Mouse (Mus musculus) heart, embryonic 14.5 days (tissue): ENCODE measurements at regions not wholly inside any gene's neighbourhood (a gene's known extent, or its start where the extent isn't known, plus 50 kb on each side); places are given as distances from the start of the nearest gene placed in this dataset.
"Not testable (repeated sequence)": the region's sequence is repeated elsewhere in the genome, so short reads cannot be mapped to it uniquely, and the experiment has no call there.

Experiments used
- ATAC-seq: fragments of 200-750 bp; cut with Nextera tagmentation; 2 replicates; pipeline ENCODE4 v1.8.0; 2017; ENCODE audit warnings: low read depth, moderate TSS enrichment; ENCODE audit not compliant: insufficient number of reproducible peaks, insufficient read depth, low FRiP score
- H3K27ac ChIP-seq, 2 experiments: fragments of 200-500 bp in 1 of 2; fragments of 300-500 bp in 1 of 2; sonication (generic) in 1 of 2; replicated peaks in 1 of 2; 2 replicates each; pipeline ENCODE4 v1.5.1; 2012 to 2014; ENCODE audit warnings: low read depth in 2 of 2, low read length in 2 of 2, control low read depth in 1 of 2, mild to moderate bottlenecking in 1 of 2, mixed read lengths in 1 of 2; ENCODE audit not compliant: control insufficient read depth in 1 of 2, insufficient read depth in 1 of 2
- H3K27me3 ChIP-seq: fragments of 300-500 bp; sonication (generic); 2 replicates; pipeline ENCODE4 v1.6.1; 2014; ENCODE audit warnings: mild to moderate bottlenecking, low read length, control low read depth; ENCODE audit not compliant: control insufficient read depth, insufficient read depth
- H3K36me3 ChIP-seq: fragments of 300-500 bp; sonication (generic); 2 replicates; pipeline ENCODE4 v1.6.1; 2014; ENCODE audit warnings: mild to moderate bottlenecking, control low read depth, low read length, mixed read lengths; ENCODE audit not compliant: control insufficient read depth, insufficient read depth
- H3K4me1 ChIP-seq, 2 experiments: fragments of 200-500 bp in 1 of 2; fragments of 300-500 bp in 1 of 2; sonication (generic) in 1 of 2; 2 replicates each; pipeline ENCODE4 v1.6.1; 2012 to 2014; ENCODE audit warnings: low read length in 2 of 2, control low read depth in 1 of 2, mixed read lengths in 1 of 2; ENCODE audit not compliant: control insufficient read depth in 2 of 2, insufficient read depth in 2 of 2
- H3K4me2 ChIP-seq: fragments of 300-500 bp; sonication (generic); 2 replicates; pipeline ENCODE4 v1.6.1; 2014; ENCODE audit warnings: mild to moderate bottlenecking, low read length
- H3K4me3 ChIP-seq, 2 experiments: fragments of 200-500 bp in 1 of 2; fragments of 300-500 bp in 1 of 2; sonication (generic) in 1 of 2; 2 replicates each; pipeline ENCODE4 v1.5.1; 2012 to 2014; ENCODE audit warnings: low read length in 2 of 2, mild to moderate bottlenecking in 2 of 2, control low read depth in 1 of 2, low read depth in 1 of 2, moderate library complexity in 1 of 2; ENCODE audit not compliant: control insufficient read depth in 1 of 2, insufficient read depth in 1 of 2
- H3K9ac ChIP-seq: fragments of 300-500 bp; sonication (generic); 2 replicates; pipeline ENCODE4 v1.6.1; 2014; ENCODE audit warnings: mild to moderate bottlenecking, low read length
- H3K9me3 ChIP-seq: fragments of 300-500 bp; sonication (generic); 2 replicates; pipeline ENCODE4 v1.6.1; 2016; ENCODE audit warnings: low read length, control low read depth; ENCODE audit not compliant: control insufficient read depth
- WGBS: fragments of 180-500 bp; shearing (Covaris S2); extraction: QIAGEN DNeasy Blood & Tissue Kit; methylation state at CpG from one replicate; pipeline ENCODE4 v1.1.7; 2014; 5-methylcytosine and 5-hydroxymethylcytosine counted together

DNA sequence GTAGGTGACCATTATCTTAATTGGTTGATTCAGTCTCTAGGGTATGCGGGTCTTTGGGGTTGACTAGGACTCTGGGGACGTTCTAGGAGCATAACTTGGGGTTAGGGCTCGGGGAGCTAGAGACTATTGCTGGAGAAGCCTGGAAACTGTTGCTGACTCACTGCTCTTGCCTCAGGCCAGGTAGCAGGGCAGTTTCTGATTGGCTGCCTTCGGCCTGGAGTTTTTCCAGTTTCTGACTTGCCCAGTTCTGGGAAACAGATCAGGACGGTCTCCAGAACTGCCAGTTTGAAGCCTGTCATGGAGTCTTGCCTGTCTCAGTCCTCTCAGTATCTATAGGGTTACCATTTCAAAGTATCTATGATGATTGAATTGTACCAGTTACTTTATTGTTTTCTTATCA is 192.4 kb upstream of the Phyhipl start:
- no peaks in the 10 kb centered on the region for H3K36me3 ChIP-seq
- no peaks in the 10 kb centered on the region for H3K27me3 ChIP-seq
- WGBS = 83% methylated on average over 5 of the region's 5 CpGs
- H3K4me2 ChIP-seq = no peak overlapping the region
- H3K27ac ChIP-seq = no peak overlapping the region
- ATAC-seq = no peak
- no peak overlapping the region for H3K9ac ChIP-seq
- H3K4me3 ChIP-seq = no peak overlapping the region
- no peaks in the 10 kb centered on the region for H3K9me3 ChIP-seq
- peaks cover 0 to 3% of the 10 kb centered on the region in 2 experiments; a peak in 1 of 4 replicates for H3K4me1 ChIP-seq

- 63% methylated on average over 3 of the region's 3 CpGs for WGBS
- Histone ChIP-seq H3K27ac (0 out of 4 replicates have a peak overlapping the region, but pooled peaks of 1 of the 2 experiments have one; percentile 28), H3K4me1 (peaks cover 0 to 3% of the 10 kb centered on the region in 2 experiments; a peak in 1 of 4 replicates), H3K9me3 (no peaks in the 10 kb centered on the region), H3K27me3 (no peaks in the 10 kb centered on the region), H3K36me3 (no peaks in the 10 kb centered on the region), H3K4me2 (no peak overlapping the region), H3K9ac (no peak overlapping the region), H3K4me3 (no peak overlapping the region)
- no peak for ATAC-seq
Measured at GRCm38 (mm10) chr10:70847341-70847882, 191.6 kb upstream of the Phyhipl start.

DNA sequence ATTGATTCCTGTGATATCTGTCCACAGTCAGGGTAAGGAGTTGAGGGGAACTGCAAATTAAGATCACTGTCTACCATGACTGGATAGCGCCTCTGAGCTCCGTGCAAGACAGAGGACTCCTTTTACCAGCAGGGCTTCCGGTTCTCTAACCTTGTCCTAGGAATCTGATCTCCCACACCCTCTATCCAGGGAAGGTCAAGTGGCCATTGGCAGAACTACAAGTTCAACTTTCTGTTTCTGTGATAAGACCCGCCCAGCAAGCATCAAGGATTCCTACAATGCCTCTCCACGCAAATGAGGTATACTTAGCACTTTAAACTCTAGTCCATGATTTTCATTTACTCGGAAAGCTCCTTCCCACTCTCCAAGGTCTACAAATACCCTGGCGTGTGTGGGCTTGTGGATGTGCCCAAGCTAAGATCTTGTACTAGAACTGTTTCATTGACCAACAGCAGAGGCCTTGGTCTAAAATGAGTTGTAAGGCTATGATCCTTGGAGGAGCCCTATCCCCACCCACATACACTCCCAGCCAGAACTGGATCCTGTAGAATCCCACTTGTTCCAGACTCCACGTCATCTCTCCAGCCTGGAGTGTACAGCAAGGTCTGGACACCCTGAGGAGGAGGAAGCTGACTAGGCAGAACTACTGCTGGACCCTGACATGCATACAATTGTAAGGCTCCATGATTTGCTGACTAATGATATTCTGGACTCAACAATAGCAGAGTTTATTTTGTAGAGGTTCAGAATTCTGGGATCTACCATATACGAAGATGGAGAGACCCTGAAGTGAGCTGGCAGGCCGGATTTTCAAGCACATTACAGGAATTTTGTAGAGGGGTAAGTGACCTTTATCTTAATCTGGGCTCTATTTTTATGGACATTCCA is 190.8 kb upstream of the Phyhipl start:
- Histone ChIP-seq H3K4me1 (peaks cover 0 to 3% of the 10 kb centered on the region in 2 experiments; a peak in 1 of 4 replicates), H3K9ac (no peak overlapping the region), H3K27ac (0 out of 4 replicates have a peak overlapping the region, but pooled peaks of 1 of the 2 experiments have one; percentile 28), H3K9me3 (no peaks in the 10 kb centered on the region), H3K4me3 (no peak overlapping the region), H3K27me3 (no peaks in the 10 kb centered on the region), H3K4me2 (no peak overlapping the region), H3K36me3 (no peaks in the 10 kb centered on the region)
- WGBS = 72% methylated on average over 10 of the region's 10 CpGs
- no peak for ATAC-seq

DNA sequence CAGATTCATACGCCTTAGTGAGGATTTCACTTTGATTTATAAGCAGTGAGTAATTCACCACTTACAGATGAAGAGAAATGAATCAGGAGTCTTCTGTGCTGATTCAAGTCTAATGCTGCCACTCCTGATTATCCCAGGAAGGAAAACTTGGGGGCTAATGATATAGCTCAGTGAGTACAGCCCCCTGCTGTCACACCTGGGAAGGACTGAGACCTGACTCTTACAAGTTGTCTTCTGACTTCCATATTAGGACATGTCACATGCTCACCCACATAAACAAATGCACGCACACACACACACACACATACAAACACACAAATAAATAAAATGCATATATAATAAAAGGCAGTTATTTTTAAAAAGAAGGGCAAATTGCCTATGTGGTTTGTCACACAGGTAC is 188.1 kb upstream of the Phyhipl start:
- H3K36me3 ChIP-seq = no peaks in the 10 kb centered on the region
- peaks cover 0 to 3% of the 10 kb centered on the region in 2 experiments; a peak in 1 of 4 replicates for H3K4me1 ChIP-seq
- no peak overlapping the region for H3K4me2 ChIP-seq
- ATAC-seq = no peak
- H3K27me3 ChIP-seq = no peaks in the 10 kb centered on the region
- H3K9ac ChIP-seq = no peak overlapping the region
- H3K4me3 ChIP-seq = no peak overlapping the region
- 81% methylated on average over 2 of the region's 2 CpGs for WGBS
- H3K27ac ChIP-seq = no peak overlapping the region
- H3K9me3 ChIP-seq = no peaks in the 10 kb centered on the region

DNA sequence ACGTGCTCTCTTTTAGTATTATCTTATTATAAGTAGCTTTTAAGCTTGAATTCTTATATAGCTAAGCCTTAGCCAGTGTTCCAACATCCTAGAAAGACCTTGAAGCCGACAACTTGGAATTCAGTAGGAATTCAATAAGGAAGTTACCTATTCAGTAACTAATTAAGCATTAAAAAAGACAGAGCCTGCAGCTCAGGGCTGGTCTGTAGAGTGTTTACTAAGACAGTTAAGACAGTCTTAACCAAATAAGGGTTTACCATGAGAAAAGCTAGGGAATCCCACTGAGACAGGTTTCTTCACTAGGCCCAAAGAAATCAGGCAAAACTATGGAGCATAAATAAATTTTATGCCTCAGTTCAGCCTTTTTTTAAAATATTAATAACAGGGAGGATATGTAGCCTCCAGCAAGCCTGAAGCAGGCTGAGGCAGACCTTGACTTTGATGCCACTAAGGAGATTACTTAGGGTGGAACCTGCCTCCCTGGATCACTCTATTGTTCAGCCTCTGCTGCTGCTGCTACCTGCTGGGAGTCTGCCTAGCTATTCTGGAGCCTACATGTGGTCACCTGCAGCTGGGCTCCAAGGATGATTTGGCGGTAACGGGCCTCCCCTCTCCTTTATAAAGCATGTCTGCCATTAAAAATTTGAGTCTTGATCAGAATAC is 186.5 kb upstream of the Phyhipl start:
- Histone ChIP-seq H3K9me3 (0 out of 2 replicates have a peak, but pooled peaks cover 5% of the 10 kb centered on the region), H3K4me3 (no peak overlapping the region), H3K27ac (no peak overlapping the region), H3K9ac (no peak overlapping the region), H3K4me2 (no peak overlapping the region), H3K27me3 (no peaks in the 10 kb centered on the region), H3K36me3 (no peaks in the 10 kb centered on the region), H3K4me1 (peaks cover 0 to 3% of the 10 kb centered on the region in 2 experiments; a peak in 1 of 4 replicates)
- ATAC-seq = no peak
- WGBS = 79% methylated on average over 4 of the region's 4 CpGs

GRCm38 (mm10) chr10:70841179-70841578 is 185.4 kb upstream of the Phyhipl start:
- not testable (repeated sequence) for H3K4me2 ChIP-seq, H3K36me3 ChIP-seq, H3K4me1 ChIP-seq, H3K27ac ChIP-seq, H3K27me3 ChIP-seq, H3K9ac ChIP-seq, H3K9me3 ChIP-seq, ATAC-seq, H3K4me3 ChIP-seq
- WGBS = 91% methylated on average over 2 of the region's 2 CpGs

GRCm38 (mm10) chr10:70838147-70838546 is 182.4 kb upstream of the Phyhipl start:
- Histone ChIP-seq H3K9ac (no peak overlapping the region), H3K27ac (no peak overlapping the region), H3K9me3 (0 out of 2 replicates have a peak, but pooled peaks cover 5% of the 10 kb centered on the region), H3K36me3 (no peaks in the 10 kb centered on the region), H3K4me1 (no peaks in the 10 kb centered on the region), H3K4me3 (no peak overlapping the region), H3K4me2 (no peak overlapping the region), H3K27me3 (no peaks in the 10 kb centered on the region)
- WGBS = 79% methylated on average over 4 of the region's 4 CpGs
- no peak for ATAC-seq
